Mouse (Mus musculus) left cerebral cortex, adult 18-20 months (tissue): ENCODE results near the gene Obox3. TPM values are rescaled to one million over a fixed set of nuclear protein-coding genes. Genes with fewer than 3 reads are reported as not detected.
"Not testable (repeated sequence)": the region's sequence is repeated elsewhere in the genome, so short reads cannot be mapped to it uniquely, and the experiment has no call there.

Source experiments
- DNase-seq, 2 experiments: peaks; one replicate each; pipeline ENCODE4 v3.0.0; 2021 to 2022; ENCODE audit warnings: low spot score in 2 of 2, mixed read lengths in 1 of 2
- long read RNA-seq, 2 experiments: library from polyadenylated mRNA; stranded (forward); transcript quantifications; one replicate each; pipeline ENCODE4 v2.0.0; 2021
- total RNA-seq, 2 experiments: library from RNA; stranded (reverse); gene quantifications; 2 replicates each; pipeline ENCODE4 v1.2.3; 2021

The Obox3 gene
- not detected for total RNA-seq
- long read RNA-seq, experiment 1: 0 reads
- long read RNA-seq, experiment 2: 0 reads

DNA sequence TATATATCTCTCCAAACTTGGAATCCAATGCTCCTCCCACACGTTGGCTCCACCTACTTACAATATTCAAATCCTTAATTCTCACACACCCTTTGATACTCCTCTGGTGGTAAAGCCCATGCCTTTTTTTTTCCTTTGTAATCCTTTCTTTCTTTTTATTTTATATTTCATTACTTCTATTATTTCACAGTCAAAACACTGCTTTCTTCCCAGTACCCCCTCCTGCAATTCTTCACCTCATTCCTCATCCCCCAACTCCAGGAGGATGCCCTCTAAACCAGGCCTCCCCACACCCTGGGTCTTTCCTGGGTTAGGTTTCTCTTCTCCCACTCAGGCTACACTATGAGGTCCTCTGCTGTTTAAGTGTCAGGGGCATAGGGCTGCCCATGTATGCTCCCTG is at the start of gene Obox3:
Gene Obox3, minus strand, starts transcription at position 101 of the 400 bp plus-strand sequence.
- not testable (repeated sequence) for DNase-seq

DNA sequence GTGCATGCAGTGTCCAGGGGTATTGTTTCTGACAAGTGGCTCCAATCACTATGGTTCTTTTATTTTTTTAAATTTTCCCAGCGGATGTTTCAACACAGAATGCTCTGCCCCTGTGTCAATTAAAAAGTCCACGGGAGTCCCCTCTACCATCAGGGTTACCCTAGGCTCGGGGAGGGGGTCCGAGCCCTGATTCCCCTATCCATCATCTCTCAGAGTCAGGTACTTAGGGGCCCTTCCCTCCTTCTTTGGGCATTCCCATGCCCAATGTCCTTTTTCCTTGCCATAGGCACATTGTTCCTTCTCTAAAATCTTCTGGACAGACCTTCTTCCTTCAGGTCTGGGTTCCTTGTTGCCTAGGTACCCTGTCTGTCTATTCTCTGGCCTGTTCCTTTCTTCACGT is 130.3 kb downstream of the Obox3 start:
- not testable (repeated sequence) for DNase-seq

Other genes with a start within 250 kb of the Obox3 start
- not detected for gene Obox5, start 110.2 kb upstream of the Obox3 start, total RNA-seq
- not detected for gene Obox6, start 199.8 kb upstream of the Obox3 start, total RNA-seq
- not detected for gene Crx, start 240.1 kb upstream of the Obox3 start, total RNA-seq
- gene Crxos, start 242.7 kb upstream of the Obox3 start, total RNA-seq: under 1 TPM in 1 of 2 experiments, not detected in 1; 0.19 TPM